Comparison of ENCODE assay signal across 22 mouse cellular contexts in the genomic region with DNA sequence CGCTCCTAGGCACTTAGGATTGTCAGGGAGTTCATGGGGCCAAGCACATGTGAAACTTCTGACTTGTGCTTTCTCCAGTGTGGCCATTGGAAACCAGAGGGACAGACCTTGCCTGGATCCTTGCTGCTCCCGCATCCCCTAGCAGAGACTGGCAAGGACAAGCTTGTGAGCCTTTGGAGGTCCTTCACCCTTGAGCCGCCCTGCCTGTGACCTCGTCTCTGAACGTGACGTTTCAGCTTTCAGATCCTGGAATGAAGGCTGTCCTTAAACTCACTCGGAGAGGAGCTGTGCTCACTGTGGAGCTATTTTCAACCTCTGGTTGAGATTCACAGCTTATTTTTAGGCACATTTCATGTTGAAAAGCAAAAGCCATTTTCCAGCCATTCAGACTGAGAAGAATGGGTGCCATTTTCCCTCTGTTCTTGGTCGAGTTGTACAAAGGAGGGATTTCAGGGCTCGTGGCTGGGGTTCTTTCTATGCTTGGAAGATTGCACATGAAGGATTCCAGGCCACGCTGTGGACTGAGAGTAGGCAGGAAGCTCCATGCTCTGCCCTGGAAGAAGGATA. TPM values are rescaled to one million over a fixed set of nuclear protein-coding genes. Genes with fewer than 3 reads are reported as not detected.
DNase-seq lines count a peak whose midpoint lies in the region; ATAC-seq and TF ChIP-seq lines count a peak whose summit lies in the region.
"Had no signal": no experiment of that assay in that cellular context is flagged by ENCODE, and none has a peak within 500 bp of the region (broad histone marks: within the 10 kb centered on the region; RNA-seq: fewer than 3 reads in every experiment).

No protein-coding gene starts in this region.

- no peak for TF ChIP-seq CTCF in heart, adult 2 months (IDR thresholded peaks at IDR 0.05)

- H3K4me3 ChIP-seq in heart, adult 2 months, result no peak overlapping the region
- H3K4me3 ChIP-seq in heart, embryonic 15.5 days, result no peak overlapping the region
- no peak overlapping the region for H3K4me3 ChIP-seq in embryonic facial prominence, embryonic 10.5 days
- H3K4me3 ChIP-seq: forebrain, embryonic 15.5 days; kidney, embryonic 15.5 days; limb, embryonic 10.5 days; liver, embryonic 15.5 days; lung, embryonic 15.5 days had no signal

- H3K9me3 ChIP-seq in heart, embryonic 15.5 days (replicated peaks), result no peaks in the 10 kb centered on the region
- H3K9me3 ChIP-seq in embryonic facial prominence, embryonic 10.5 days, result no peaks in the 10 kb centered on the region
- H3K9me3 ChIP-seq: forebrain, embryonic 15.5 days; kidney, embryonic 15.5 days; limb, embryonic 10.5 days; liver, embryonic 15.5 days; lung, embryonic 15.5 days had no signal

- intact Hi-C loops in heart, adult 2 months (cut with DNase I), result no loop called here
- intact Hi-C loops in heart, postnatal 25 days (cut with DNase I), result no loop called here

- WGBS in heart, adult 2 months, result 62% methylated on average over 10 of the region's 10 CpGs
- 44% methylated on average over 10 of the region's 10 CpGs for WGBS in heart, embryonic 15.5 days
- WGBS in embryonic facial prominence, embryonic 10.5 days, result 78% methylated on average over 10 of the region's 10 CpGs

- no peaks in the 10 kb centered on the region for H3K79me2 ChIP-seq in heart, adult 2 months (replicated peaks; ENCODE audit: control insufficient read depth, insufficient read depth, low read length)

- DNase-seq in heart, adult 2 months, result peak in 1 of 2 experiments; percentile 28
- DNase-seq in heart, adult 18-20 months, result no peak
- DNase-seq in heart, postnatal 25 days (ENCODE audit: low spot score), result no peak
- DNase-seq in brain, adult 2 months (ENCODE audit: low read depth, low spot score), result peak; percentile 65
- no peak for DNase-seq in embryonic facial prominence, embryonic 10.5 days (ENCODE audit: low spot score)
- DNase-seq in right cerebral cortex, adult 18-20 months, result no peak
- DNase-seq: adrenal gland, adult 2 months; cerebellum, adult 2 months; cerebellum, postnatal 25 days; gastrocnemius, postnatal 36 days; kidney, postnatal 4 days; liver; right cerebral cortex, postnatal 4 days; thymus, postnatal 25 days had no signal

- no peak for TF ChIP-seq POLR2A in heart, adult 2 months (IDR thresholded peaks at IDR 0.05; ENCODE audit: insufficient read depth, low read depth, low read length)

- no peak for ATAC-seq in heart, embryonic 15.5 days (replicated peaks; ENCODE audit: insufficient number of reproducible peaks, insufficient read depth, low FRiP score, low read depth)
- ATAC-seq: forebrain, embryonic 15.5 days; intestine, postnatal 0 days had no signal

- no peaks in the 10 kb centered on the region for H3K36me3 ChIP-seq in heart, adult 2 months (ENCODE audit: control insufficient read depth, insufficient read depth, low read length)
- H3K36me3 ChIP-seq in heart, embryonic 15.5 days, result peaks cover 2% of the 10 kb centered on the region; the same call in 1 of the 2 replicates
- H3K36me3 ChIP-seq in embryonic facial prominence, embryonic 10.5 days (replicated peaks), result peaks cover 30% of the 10 kb centered on the region
- H3K36me3 ChIP-seq: forebrain, embryonic 15.5 days had no signal

- no peaks in the 10 kb centered on the region for H3K27me3 ChIP-seq in heart, adult 2 months (ENCODE audit: control insufficient read depth, insufficient read depth, low read length)
- no peaks in the 10 kb centered on the region for H3K27me3 ChIP-seq in heart, embryonic 15.5 days
- H3K27me3 ChIP-seq in embryonic facial prominence, embryonic 10.5 days (replicated peaks; ENCODE audit: low read depth, poor library complexity, severe bottlenecking), result no peaks in the 10 kb centered on the region
- H3K27me3 ChIP-seq: forebrain, embryonic 15.5 days; kidney, embryonic 15.5 days; liver, embryonic 15.5 days; lung, embryonic 15.5 days had no signal

- TF ChIP-seq EP300 in heart, adult 2 months (IDR thresholded peaks at IDR 0.05; ENCODE audit: insufficient read depth, low read depth, low read length), result 0 out of 2 replicates have a peak, but pooled peaks have one; percentile 24

- peaks cover 16% of the 10 kb centered on the region for H3K4me1 ChIP-seq in heart, adult 2 months (ENCODE audit: control insufficient read depth, insufficient read depth, low read length)
- peaks cover 14% of the 10 kb centered on the region for H3K4me1 ChIP-seq in heart, embryonic 15.5 days (replicated peaks)
- peaks cover 21% of the 10 kb centered on the region for H3K4me1 ChIP-seq in embryonic facial prominence, embryonic 10.5 days
- H3K4me1 ChIP-seq: forebrain, embryonic 15.5 days; kidney, embryonic 15.5 days had no signal

- no peak overlapping the region for H3K9ac ChIP-seq in heart, adult 2 months (ENCODE audit: low read depth, low read length)
- H3K9ac ChIP-seq in heart, embryonic 15.5 days, result no peak overlapping the region
- H3K9ac ChIP-seq: forebrain, embryonic 15.5 days; kidney, embryonic 15.5 days; liver, embryonic 15.5 days; lung, embryonic 15.5 days had no signal

- H3K27ac ChIP-seq in heart, adult 2 months, result peak overlapping the region; percentile 49; the same call in 1 of the 2 replicates
- peak overlapping the region; percentile 55 for H3K27ac ChIP-seq in heart, embryonic 15.5 days
- 0 out of 2 replicates have a peak overlapping the region, but pooled peaks have one; percentile 6 for H3K27ac ChIP-seq in embryonic facial prominence, embryonic 10.5 days (replicated peaks)
- H3K27ac ChIP-seq: forebrain, embryonic 15.5 days; kidney, embryonic 15.5 days; limb, embryonic 10.5 days; liver, embryonic 15.5 days; lung, embryonic 15.5 days; macrophage had no signal

- H3K4me2 ChIP-seq in heart, embryonic 15.5 days, result no peak overlapping the region
- H3K4me2 ChIP-seq: forebrain, embryonic 15.5 days; kidney, embryonic 15.5 days; liver, embryonic 15.5 days; lung, embryonic 15.5 days had no signal

RNA-seq across cellular contexts. Expression of a gene that starts 30.8 kb away (rescaled TPM):
- total RNA-seq in heart, adult 2 months (2021), result 1 to 10 TPM; 3.2 to 4.0 TPM
- polyA plus RNA-seq in heart, adult 2 months (2012; rRNA removed), result 5.9 and 6.2 TPM in 2 replicates
- 1 to 10 TPM; 4.0 to 4.2 TPM for total RNA-seq in heart, adult 18-20 months (2021)
- 23.7 and 26.8 TPM in 2 replicates for polyA plus RNA-seq in heart, embryonic 15.5 days (2015; fragmentation: Nextera tagmentation; extraction: Ambion mirVana)
- 1 to 10 TPM; 3.3 to 3.4 TPM for total RNA-seq in heart, postnatal 25 days (2021)
- polyA plus RNA-seq in embryonic facial prominence, embryonic 10.5 days (2016; fragmentation: Nextera tagmentation; extraction: Ambion mirVana), result 39.9 and 46.4 TPM in 2 replicates

RNA-seq across cellular contexts. Expression of a gene that starts 56.7 kb away (rescaled TPM):
- total RNA-seq in heart, adult 2 months (2021), result 10 to 100 TPM; 47.6 to 64.9 TPM
- 102 and 118 TPM in 2 replicates for polyA plus RNA-seq in heart, adult 2 months (2012; rRNA removed)
- 10 to 100 TPM; 45.5 to 46.2 TPM for total RNA-seq in heart, adult 18-20 months (2021)
- 8.9 and 13.8 TPM in 2 replicates for polyA plus RNA-seq in heart, embryonic 15.5 days (2015; fragmentation: Nextera tagmentation; extraction: Ambion mirVana)
- total RNA-seq in heart, postnatal 25 days (2021), result 10 to 100 TPM; 43.6 to 67.0 TPM
- polyA plus RNA-seq in embryonic facial prominence, embryonic 10.5 days (2016; fragmentation: Nextera tagmentation; extraction: Ambion mirVana), result 29.5 and 30.8 TPM in 2 replicates
